Mouse (Mus musculus): ENCODE data around the gene Cd3e. TPM values are rescaled to one million over a fixed set of nuclear protein-coding genes. Genes with fewer than 3 reads are reported as not detected.

Gene Cd3e
- total and polyA plus RNA-seq, 3 experiments = not detected

GRCm38 (mm10) chr9:45050301-45050700 is 40.9 kb upstream of the Cd3e start:
- H3K27ac ChIP-seq (ENCODE audit: control insufficient read depth, low read depth, low read length) = no peak overlapping the region
- H3K36me3 ChIP-seq (ENCODE audit: control insufficient read depth in 1 of 2, insufficient read depth in 2 of 2, low read length in 2 of 2) = peaks cover 0 to 15% of the 10 kb centered on the region in 2 experiments; a peak in 2 of 4 replicates
- H3K27me3 ChIP-seq (ENCODE audit: control insufficient read depth in 1 of 2, insufficient read depth in 2 of 2, low read length in 2 of 2) = peaks cover 2 to 22% of the 10 kb centered on the region in 2 experiments
- DNase-seq (ENCODE audit: low read depth, low spot score) = peak; percentile 62
- H3K9ac ChIP-seq (ENCODE audit: control insufficient read depth, low read depth, low read length, poor library complexity, severe bottlenecking) = no peak overlapping the region
- peaks cover 14 to 23% of the 10 kb centered on the region in 2 experiments for H3K4me1 ChIP-seq (ENCODE audit: control insufficient read depth in 1 of 2, insufficient read depth in 2 of 2, low read length in 2 of 2)
- TF ChIP-seq ZNF384 (IDR thresholded peaks at IDR 0.05; ENCODE audit: low read depth, low read length) (peak; percentile 53; the same call in 1 of the 2 replicates), HCFC1 (IDR thresholded peaks at IDR 0.05; ENCODE audit: low read depth, low read length) (no peak), ELF1 (IDR thresholded peaks at IDR 0.05; ENCODE audit: low read depth, low read length) (peak; percentile 37; the same call in 1 of the 2 replicates)
- no peak overlapping the region for H3K4me3 ChIP-seq (ENCODE audit: control insufficient read depth in 1 of 2, insufficient read depth in 1 of 2, low read depth in 2 of 2, low read length in 2 of 2)
- no peaks in the 10 kb centered on the region for H3K79me2 ChIP-seq (ENCODE audit: control insufficient read depth, insufficient read depth, low read length, poor library complexity)
- H3K9me3 ChIP-seq (replicated peaks; ENCODE audit: insufficient read depth, low read length) = no peaks in the 10 kb centered on the region

GRCm38 (mm10) chr9:45049731-45050130 is 40.3 kb upstream of the Cd3e start:
- peaks cover 14 to 23% of the 10 kb centered on the region in 2 experiments for H3K4me1 ChIP-seq (ENCODE audit: control insufficient read depth in 1 of 2, insufficient read depth in 2 of 2, low read length in 2 of 2)
- peak; percentile 83 for DNase-seq (ENCODE audit: low read depth, low spot score)
- peak overlapping the region; percentile 59 for H3K27ac ChIP-seq (ENCODE audit: control insufficient read depth, low read depth, low read length)
- no peak overlapping the region for H3K4me3 ChIP-seq (ENCODE audit: control insufficient read depth in 1 of 2, insufficient read depth in 1 of 2, low read depth in 2 of 2, low read length in 2 of 2)
- TF ChIP-seq CHD1 (IDR thresholded peaks at IDR 0.05; ENCODE audit: low read depth, low read length) (no peak), ZC3H11A (IDR thresholded peaks at IDR 0.05; ENCODE audit: low read depth, low read length) (no peak; the same call in 1 of the 2 replicates), RCOR1 (IDR thresholded peaks at IDR 0.05; ENCODE audit: low read depth, low read length) (peak; percentile 44), RAD21 (IDR thresholded peaks at IDR 0.05; ENCODE audit: low read depth, low read length) (no peak), MXI1 (IDR thresholded peaks at IDR 0.05; ENCODE audit: low read depth, low read length) (no peak), CHD2 (IDR thresholded peaks at IDR 0.05; ENCODE audit: low read length) (no peak), ZKSCAN1 (IDR thresholded peaks at IDR 0.05; ENCODE audit: low read depth, low read length) (no peak), GATA1 (IDR thresholded peaks at IDR 0.05; ENCODE audit: low read depth, low read length) (peak; percentile 73), TBP (IDR thresholded peaks at IDR 0.05; ENCODE audit: low read depth, low read length) (0 out of 2 replicates have a peak, but pooled peaks have one; percentile 16), KAT2A (conservative IDR thresholded peaks at IDR 0.05; ENCODE audit: low read depth, low read length) (0 out of 2 replicates have a peak, but pooled peaks have one; percentile 19), MAX (IDR thresholded peaks at IDR 0.05; ENCODE audit: low read length) (0 out of 2 replicates have a peak, but pooled peaks have one; percentile 24), USF2 (IDR thresholded peaks at IDR 0.05; ENCODE audit: borderline replicate concordance in 1 of 2, insufficient read depth in 1 of 2, low read depth in 1 of 2, low read length in 2 of 2) (no peak), MYB (IDR thresholded peaks at IDR 0.05; ENCODE audit: low read depth, low read length) (no peak), E2F4 (IDR thresholded peaks at IDR 0.05; ENCODE audit: borderline replicate concordance, low read depth, low read length) (no peak), CTCF (IDR thresholded peaks at IDR 0.05 in 2 of 3, conservative IDR thresholded peaks at IDR 0.05 in 1 of 3; ENCODE audit: control insufficient read depth in 1 of 3, insufficient read depth in 1 of 3, low read depth in 2 of 3, low read length in 3 of 3, poor library complexity in 1 of 3, severe bottlenecking in 1 of 3) (no peak), TAL1 (IDR thresholded peaks at IDR 0.05; ENCODE audit: low read length) (no peak), HCFC1 (IDR thresholded peaks at IDR 0.05; ENCODE audit: low read depth, low read length) (0 out of 2 replicates have a peak, but pooled peaks have one; percentile 12), ZNF384 (IDR thresholded peaks at IDR 0.05; ENCODE audit: low read depth, low read length) (no peak), BHLHE40 (IDR thresholded peaks at IDR 0.05; ENCODE audit: borderline replicate concordance, low read depth, low read length) (0 out of 2 replicates have a peak, but pooled peaks have one; percentile 23), EP300 (IDR thresholded peaks at IDR 0.05; ENCODE audit: low read depth in 1 of 2, low read length in 2 of 2) (peak; percentile 66 to 84), MAFK (IDR thresholded peaks at IDR 0.05; ENCODE audit: borderline replicate concordance, low read depth, low read length) (no peak), MEF2A (IDR thresholded peaks at IDR 0.05; ENCODE audit: extremely low read depth, insufficient replicate concordance, low read depth, low read length, poor library complexity, severe bottlenecking) (no peak), ELF1 (IDR thresholded peaks at IDR 0.05; ENCODE audit: low read depth, low read length) (peak; percentile 57; the same call in 1 of the 2 replicates), UBTF (IDR thresholded peaks at IDR 0.05; ENCODE audit: borderline replicate concordance, insufficient read depth, low read depth, low read length) (no peak), USF1 (IDR thresholded peaks at IDR 0.05; ENCODE audit: low read depth, low read length) (no peak; the same call in 1 of the 2 replicates), ETS1 (IDR thresholded peaks at IDR 0.05; ENCODE audit: low read depth, low read length) (peak; percentile 51; the same call in 1 of the 2 replicates), ZMIZ1 (IDR thresholded peaks at IDR 0.05; ENCODE audit: low read depth, low read length) (no peak), SIN3A (IDR thresholded peaks at IDR 0.05; ENCODE audit: low read length) (peak; percentile 19; the same call in 1 of the 2 replicates)
- H3K36me3 ChIP-seq (ENCODE audit: control insufficient read depth in 1 of 2, insufficient read depth in 2 of 2, low read length in 2 of 2) = peaks cover 0 to 15% of the 10 kb centered on the region in 2 experiments; a peak in 2 of 4 replicates
- peaks cover 0 to 20% of the 10 kb centered on the region in 2 experiments; a peak in 3 of 4 replicates for H3K27me3 ChIP-seq (ENCODE audit: control insufficient read depth in 1 of 2, insufficient read depth in 2 of 2, low read length in 2 of 2)
- no peaks in the 10 kb centered on the region for H3K79me2 ChIP-seq (ENCODE audit: control insufficient read depth, insufficient read depth, low read length, poor library complexity)
- no peak overlapping the region for H3K9ac ChIP-seq (ENCODE audit: control insufficient read depth, low read depth, low read length, poor library complexity, severe bottlenecking)
- no peaks in the 10 kb centered on the region for H3K9me3 ChIP-seq (replicated peaks; ENCODE audit: insufficient read depth, low read length)

Data from MEL (cell line).